Mouse (Mus musculus) duodenum, adult 2 months (tissue): Measurements from ENCODE around the gene 8030474K03Rik. TPM values are rescaled to one million over a fixed set of nuclear protein-coding genes. Genes with fewer than 3 reads are reported as not detected.

Experiments
- polyA plus RNA-seq: library from polyadenylated mRNA; depleted of rRNA; stranded (reverse); fragments of >200 nt; gene quantifications from 2 replicates; pipeline ENCODE4 v1.2.3, GENCODE M21; 2012; ENCODE audit warnings: low replicate concordance; rRNA removed

Gene 8030474K03Rik
- polyA plus RNA-seq = not detected in 2 replicates

GRCm38 (mm10) chrX:101794342-101794741 lies at the start of gene 8030474K03Rik, which contains the start of gene Gm4779:
Gene 8030474K03Rik, plus strand, starts transcription at chrX:101794656.
Gene Gm4779, minus strand, starts transcription at chrX:101794423.

Other genes starting within 250 kb of the 8030474K03Rik start
- 8.3 and 14.9 TPM in 2 replicates for gene Ogt, start 154.6 kb upstream of the 8030474K03Rik start, polyA plus RNA-seq
- 2.9 and 4.9 TPM in 2 replicates for gene Cxcr3, start 60.4 kb upstream of the 8030474K03Rik start, polyA plus RNA-seq
- gene Gm4779, start 233 bp upstream of the 8030474K03Rik start, polyA plus RNA-seq = not detected in 2 replicates
- gene Nhsl2, start 54.7 kb downstream of the 8030474K03Rik start, polyA plus RNA-seq = 0.13 and 0.27 TPM in 2 replicates